Mouse (Mus musculus) splenic B cell, adult 2 months (primary cell): ENCODE measurements around the gene Il17f.

Source experiments
- DNase-seq: peaks from one replicate; pipeline ENCODE4 v3.0.0-alpha.2; 2011; ENCODE audit warnings: low read depth, low spot score
- H3K27me3 ChIP-seq: 2 replicates; pipeline ENCODE4 v1.6.1; 2012; ENCODE audit warnings: mild to moderate bottlenecking, low read length, moderate library complexity, mixed read lengths; ENCODE audit not compliant: control insufficient read depth, poor library complexity, insufficient read depth, severe bottlenecking
- H3K36me3 ChIP-seq: 2 replicates; pipeline ENCODE4 v1.6.1; 2012; ENCODE audit warnings: mild to moderate bottlenecking, low read length, moderate library complexity, mixed read lengths; ENCODE audit not compliant: control insufficient read depth, poor library complexity, insufficient read depth, severe bottlenecking

Il17f gene

GRCm38 (mm10) chr1:20740496-20740998 is 49.9 kb downstream of the Il17f start:
- Histone ChIP-seq H3K27me3 (no peaks in the 10 kb centered on the region), H3K36me3 (no peaks in the 10 kb centered on the region)
- no peak for DNase-seq

GRCm38 (mm10) chr1:20738483-20738882 is 51.9 kb downstream of the Il17f start:
- H3K27me3 ChIP-seq: no peaks in the 10 kb centered on the region
- DNase-seq: no peak
- H3K36me3 ChIP-seq: no peaks in the 10 kb centered on the region

GRCm38 (mm10) chr1:20736572-20736971 is 53.8 kb downstream of the Il17f start:
- H3K36me3 ChIP-seq: no peaks in the 10 kb centered on the region
- DNase-seq: no peak
- no peaks in the 10 kb centered on the region for H3K27me3 ChIP-seq

- DNase-seq: no peak
- no peaks in the 10 kb centered on the region for H3K36me3 ChIP-seq
- H3K27me3 ChIP-seq: no peaks in the 10 kb centered on the region
These were observed 59.5 kb downstream of the Il17f start, which contains the start of gene Il17a for GRCm38 (mm10) chr1:20730903-20731302. Gene Il17a (plus strand): TSS chr1:20730905.
